Mouse (Mus musculus) ES-Bruce4 (cell line): ENCODE measurements around the gene Glrx3.

Source experiments
- CTCF ChIP-seq: IDR thresholded peaks from one replicate; pipeline ENCODE4 v1.8.1; 2011; ENCODE audit warnings: low read depth, low read length
- POLR2A ChIP-seq: IDR thresholded peaks from one replicate; pipeline ENCODE4 v1.8.1; 2011; ENCODE audit warnings: low read length; ENCODE audit not compliant: insufficient read depth

GRCm38 (mm10) chr7:137483987-137484386 lies 46.6 kb downstream of the Glrx3 start:
- TF ChIP-seq POLR2A: no peak
- TF ChIP-seq CTCF: no peak
